Mouse (Mus musculus) brain, embryonic 14.5 days (tissue): ENCODE measurements around the gene Lrrc49. TPM values are rescaled to one million over a fixed set of nuclear protein-coding genes. Genes with fewer than 3 reads are reported as not detected.

Experiments used
- DNase-seq: peaks from one replicate; pipeline ENCODE4 v3.0.0-alpha.2; 2011; ENCODE audit warnings: low read depth
- CTCF ChIP-seq: fragments of 200-500 bp; IDR thresholded peaks from 2 replicates; pipeline ENCODE4 v1.5.1; 2012; ENCODE audit warnings: inconsistent platforms, mild to moderate bottlenecking, moderate library complexity, borderline replicate concordance; ENCODE audit not compliant: insufficient read depth, insufficient read length; ENCODE audit errors: extremely low read depth
- POLR2A ChIP-seq: fragments of 200-500 bp; IDR thresholded peaks from 2 replicates; pipeline ENCODE4 v1.6.1; 2012; ENCODE audit warnings: mild to moderate bottlenecking, inconsistent platforms, borderline replicate concordance; ENCODE audit not compliant: poor library complexity, insufficient read depth, insufficient read length, severe bottlenecking; ENCODE audit errors: extremely low read depth
- polyA plus RNA-seq: library from polyadenylated mRNA; depleted of rRNA; stranded (reverse); fragments of >200 nt; gene quantifications from 2 replicates; pipeline ENCODE4 v1.2.3, GENCODE M21; 2012; rRNA removed

Lrrc49 gene
- polyA plus RNA-seq, 1 experiment: 72.4 TPM

DNA sequence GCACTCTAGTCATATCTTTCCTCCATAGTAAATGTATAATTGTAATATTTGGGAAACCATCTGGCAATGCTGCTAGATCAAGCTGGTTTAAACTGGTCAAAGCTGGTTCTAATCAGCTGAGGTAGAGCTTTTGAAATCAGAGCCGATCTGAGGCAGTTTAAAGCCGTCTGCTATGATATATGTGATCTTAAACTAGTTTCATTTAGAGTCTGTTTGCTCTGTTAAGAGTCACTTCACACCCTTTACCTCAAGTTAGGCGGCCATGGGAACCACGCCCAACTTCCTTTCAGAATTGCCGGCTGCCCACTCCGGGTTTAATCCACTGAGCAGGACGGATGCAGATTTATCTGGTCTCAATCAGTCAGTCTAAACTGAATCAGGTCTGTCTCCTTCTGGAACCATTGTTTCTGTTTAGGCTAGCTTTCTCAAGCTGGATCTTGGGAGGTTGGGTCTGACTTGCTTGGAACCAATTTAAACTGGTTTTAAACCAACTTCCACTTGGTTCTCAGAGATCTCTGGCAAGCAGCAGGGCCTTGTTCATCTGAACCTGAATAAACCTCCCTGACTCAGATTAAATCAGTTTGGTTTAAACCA, 144.4 kb downstream of the Lrrc49 start:
- DNase-seq: no peak
- TF ChIP-seq CTCF: no peak
- TF ChIP-seq POLR2A: no peak

DNA sequence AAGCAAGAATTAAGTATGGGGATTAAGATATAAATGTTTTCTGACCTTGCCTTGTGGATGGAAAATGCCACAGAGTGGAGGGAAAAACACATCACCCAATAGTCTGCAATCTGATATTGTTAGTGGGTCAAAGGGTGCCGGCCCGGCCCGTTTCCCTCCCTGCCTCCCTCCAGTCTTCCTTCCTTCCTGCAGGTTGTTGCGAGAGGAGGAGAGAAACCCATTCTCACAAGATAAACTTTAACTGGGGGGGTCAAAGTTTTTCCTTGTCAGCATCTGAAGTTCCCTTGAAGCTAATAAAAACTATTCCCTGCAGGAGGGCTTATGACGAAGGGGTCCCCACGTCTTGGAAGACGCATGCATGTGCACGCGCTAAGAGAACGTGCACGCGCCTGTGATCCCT, 157.6 kb downstream of the Lrrc49 start:
- DNase-seq: no peak
- TF ChIP-seq POLR2A (no peak), CTCF (no peak)

DNA sequence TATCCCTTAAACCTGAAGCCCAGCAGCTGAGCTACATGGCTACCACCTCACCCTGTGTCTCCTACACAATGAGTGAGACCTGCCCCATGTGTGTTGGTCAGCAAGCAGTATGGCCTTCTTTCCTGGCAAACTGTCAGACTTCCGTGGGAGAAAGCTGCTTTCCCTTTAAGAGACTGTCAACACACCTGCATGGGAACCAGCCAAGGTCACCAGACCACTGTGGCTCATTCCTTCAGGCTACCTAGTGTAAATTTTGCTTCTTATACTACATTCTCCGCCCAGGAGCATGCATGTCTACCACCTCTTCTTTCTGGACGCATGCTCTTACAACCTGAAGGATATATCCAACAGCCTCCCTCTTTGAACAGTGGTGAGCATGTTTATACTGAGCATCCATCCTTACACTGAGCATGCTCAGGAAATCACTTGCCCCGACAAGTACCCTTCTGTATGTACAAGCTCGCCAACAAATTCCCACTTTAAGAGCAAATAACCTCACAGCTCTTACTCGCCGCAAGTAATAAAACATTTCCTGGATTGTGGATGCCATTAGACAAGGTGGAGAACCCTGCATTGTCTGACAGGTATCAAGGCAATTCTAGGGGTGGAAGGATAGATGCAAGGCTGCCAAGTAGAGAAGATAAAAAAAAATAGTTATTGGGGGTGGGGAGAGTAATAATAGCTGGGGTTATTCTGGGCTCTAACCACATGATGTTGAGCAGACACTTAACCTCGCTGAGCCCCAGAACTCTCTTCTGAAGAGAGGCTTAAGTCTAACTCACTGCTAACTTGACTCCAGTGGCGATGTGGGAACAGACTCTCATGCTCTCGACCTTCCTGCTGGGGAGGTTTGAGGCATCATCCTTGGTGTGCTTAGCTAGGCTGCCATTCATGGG, 158.4 kb downstream of the Lrrc49 start:
- DNase-seq: no peak
- TF ChIP-seq POLR2A: no peak
- TF ChIP-seq CTCF: no peak

DNA sequence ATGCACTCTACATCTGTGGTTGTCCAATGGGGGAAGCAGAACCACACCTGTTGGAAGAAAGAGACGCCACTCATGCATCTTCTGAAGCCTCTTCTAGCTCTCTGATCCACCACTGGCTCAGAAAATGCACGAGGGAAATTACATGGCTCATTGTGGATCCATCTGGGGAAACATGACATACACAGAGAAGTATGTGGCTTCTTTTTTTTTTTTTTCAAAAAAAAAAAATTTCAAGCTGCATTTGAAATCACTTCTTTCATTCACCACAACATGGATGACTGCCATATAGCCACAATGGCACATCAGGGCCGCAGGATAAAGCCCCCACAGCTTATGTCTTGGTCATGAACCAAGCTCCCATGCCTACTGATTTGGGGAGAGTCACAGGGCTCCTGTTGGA, 159.7 kb downstream of the Lrrc49 start:
- no peak for DNase-seq

DNA sequence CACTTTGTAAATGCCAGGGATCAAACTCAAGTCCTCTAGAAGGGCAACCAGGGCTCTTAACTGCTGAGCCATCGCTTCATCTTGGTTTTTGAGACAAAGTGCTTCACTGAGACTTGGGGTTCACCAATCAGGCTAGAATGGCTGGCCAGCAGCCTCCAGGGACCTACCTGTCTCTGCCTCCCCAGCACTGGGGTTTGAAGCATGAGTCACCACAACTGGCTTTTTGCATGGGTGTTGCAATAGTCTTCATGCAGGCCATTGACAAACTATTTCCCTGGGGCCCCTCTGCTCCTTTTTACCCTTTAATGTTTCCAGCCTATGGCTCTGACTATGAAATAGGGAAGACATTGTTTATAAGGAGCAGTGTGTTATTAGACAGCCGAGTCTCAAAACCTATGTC, 160.1 kb downstream of the Lrrc49 start:
- TF ChIP-seq CTCF (no peak), POLR2A (no peak)
- DNase-seq: no peak

More for the DNA sequence above, 159.7 kb downstream of the Lrrc49 start:
- TF ChIP-seq POLR2A (no peak), CTCF (no peak)

DNA sequence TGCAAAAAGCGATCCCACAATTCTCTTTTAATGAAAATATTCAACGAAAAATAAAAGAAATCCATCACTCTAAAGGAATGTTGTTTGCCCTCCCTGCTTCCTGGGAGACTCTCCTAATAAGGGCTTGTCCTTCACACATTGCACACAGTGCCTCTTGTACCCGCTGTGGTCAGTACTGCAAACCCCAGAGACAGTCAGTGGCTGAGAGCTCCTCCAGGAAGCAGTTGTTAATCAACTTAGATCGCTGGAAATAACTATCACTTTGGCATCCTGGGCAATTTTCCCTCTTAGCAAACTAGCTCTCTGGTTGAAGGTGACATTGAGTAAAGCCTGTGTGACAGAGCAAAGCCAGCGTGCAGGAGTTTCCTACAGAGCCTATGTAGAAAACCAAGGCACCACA, 160.9 kb downstream of the Lrrc49 start:
- DNase-seq: no peak
- no peak for TF ChIP-seq POLR2A
- no peak for TF ChIP-seq CTCF

DNA sequence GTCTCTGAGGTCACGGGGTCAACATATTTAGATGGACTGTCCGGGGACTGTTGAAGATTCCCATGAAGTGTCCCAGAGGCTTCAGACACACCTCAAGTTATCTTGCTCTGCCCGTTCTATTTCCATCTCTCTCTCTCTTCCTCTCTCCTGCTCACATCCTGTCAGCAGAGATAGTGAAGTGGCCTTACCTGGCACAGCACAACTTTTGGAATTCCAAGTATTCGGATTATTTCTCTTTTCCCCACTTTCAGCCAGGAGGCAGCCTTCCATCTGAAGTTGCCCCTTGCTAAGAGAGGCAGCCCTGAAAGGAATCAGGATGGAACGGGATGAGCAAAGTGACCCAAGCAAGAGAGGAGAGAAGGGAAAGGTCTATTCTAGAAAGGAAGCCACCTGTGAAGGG, 161.8 kb downstream of the Lrrc49 start:
- no peak for TF ChIP-seq POLR2A
- no peak for TF ChIP-seq CTCF
- DNase-seq: no peak

DNA sequence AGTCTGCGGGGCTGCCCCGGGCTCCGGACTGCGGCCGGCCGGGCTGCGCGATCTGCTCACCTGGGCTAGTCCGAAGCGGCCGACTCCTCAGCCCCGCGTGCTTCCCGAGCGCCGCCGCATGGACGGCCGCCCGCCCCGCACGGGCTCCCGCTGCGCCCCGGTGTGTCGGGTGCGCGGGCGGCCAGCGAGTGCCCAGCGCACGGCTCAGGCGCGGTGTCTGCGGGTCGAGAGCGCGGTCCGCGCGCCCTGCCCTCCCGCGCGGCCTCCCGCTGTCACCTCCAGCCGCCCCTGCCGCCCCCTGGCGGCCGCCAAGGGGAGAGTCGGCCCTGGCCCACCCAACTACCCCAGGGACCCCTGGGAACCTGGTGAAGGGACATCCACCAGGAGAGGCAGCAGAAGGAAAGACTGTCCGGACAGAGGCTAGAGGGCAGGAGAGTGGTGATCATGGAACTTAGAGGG, 166.1 kb downstream of the Lrrc49 start, which contains the start of gene Thsd4:
TSS of gene Thsd4 (minus strand) at position 241 of the 459 bp plus-strand sequence.
- DNase-seq: peak; percentile 62
- peak; percentile 77 for TF ChIP-seq CTCF
- no peak for TF ChIP-seq POLR2A

DNA sequence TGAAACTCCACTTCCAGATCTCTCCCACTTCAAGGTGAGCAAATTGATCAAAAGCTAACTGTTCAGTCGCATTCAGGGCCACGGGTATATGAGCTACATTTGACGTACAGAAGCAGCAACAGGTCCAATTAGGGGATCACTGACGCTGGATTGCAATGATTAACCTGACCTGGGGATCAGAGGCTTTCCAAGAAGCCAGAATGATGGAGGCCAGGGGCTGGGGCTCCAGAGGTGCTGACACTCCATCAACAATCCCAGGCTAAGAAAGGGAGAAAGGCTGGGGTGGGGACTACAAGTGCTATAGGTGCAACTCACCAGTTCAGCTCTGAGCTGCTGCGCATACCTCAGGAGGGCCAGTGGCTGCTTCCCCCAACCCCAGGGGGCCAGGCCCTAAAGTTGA, 166.8 kb downstream of the Lrrc49 start:
- TF ChIP-seq CTCF (no peak), POLR2A (no peak)
- no peak for DNase-seq

DNA sequence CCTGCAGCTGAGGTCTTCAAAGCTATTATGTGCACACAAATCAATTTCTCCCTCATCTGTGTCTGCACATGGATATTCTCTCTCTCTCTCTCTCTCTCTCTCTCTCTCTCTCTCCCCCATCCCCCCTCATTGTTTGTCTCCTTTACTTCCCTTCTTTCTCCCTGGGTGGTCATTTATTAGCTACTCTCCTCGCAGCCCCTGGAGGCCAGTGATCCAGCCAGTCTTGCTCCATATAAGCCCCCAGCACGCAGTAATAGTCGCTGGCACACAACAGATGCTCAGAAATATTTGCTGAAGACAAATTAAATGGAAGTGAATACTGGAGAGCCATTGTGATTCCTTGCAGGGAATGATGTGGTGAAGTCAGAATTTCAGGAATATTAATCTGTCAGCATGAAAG, 168.4 kb downstream of the Lrrc49 start:
- TF ChIP-seq CTCF: no peak
- TF ChIP-seq POLR2A: no peak
- peak; percentile 47 for DNase-seq

Other genes with a start within 250 kb of the Lrrc49 start
- gene Thsd4, start 166.1 kb downstream of the Lrrc49 start, polyA plus RNA-seq: 5.3 and 7.9 TPM in 2 replicates
- gene Larp6, start 24.8 kb upstream of the Lrrc49 start, polyA plus RNA-seq: 9.8 and 14.2 TPM in 2 replicates
- 9.2 and 18.2 TPM in 2 replicates for gene Uaca, start 106.4 kb upstream of the Lrrc49 start, polyA plus RNA-seq